ENCODE assay signal across 8 mouse cellular contexts in the genomic region with DNA sequence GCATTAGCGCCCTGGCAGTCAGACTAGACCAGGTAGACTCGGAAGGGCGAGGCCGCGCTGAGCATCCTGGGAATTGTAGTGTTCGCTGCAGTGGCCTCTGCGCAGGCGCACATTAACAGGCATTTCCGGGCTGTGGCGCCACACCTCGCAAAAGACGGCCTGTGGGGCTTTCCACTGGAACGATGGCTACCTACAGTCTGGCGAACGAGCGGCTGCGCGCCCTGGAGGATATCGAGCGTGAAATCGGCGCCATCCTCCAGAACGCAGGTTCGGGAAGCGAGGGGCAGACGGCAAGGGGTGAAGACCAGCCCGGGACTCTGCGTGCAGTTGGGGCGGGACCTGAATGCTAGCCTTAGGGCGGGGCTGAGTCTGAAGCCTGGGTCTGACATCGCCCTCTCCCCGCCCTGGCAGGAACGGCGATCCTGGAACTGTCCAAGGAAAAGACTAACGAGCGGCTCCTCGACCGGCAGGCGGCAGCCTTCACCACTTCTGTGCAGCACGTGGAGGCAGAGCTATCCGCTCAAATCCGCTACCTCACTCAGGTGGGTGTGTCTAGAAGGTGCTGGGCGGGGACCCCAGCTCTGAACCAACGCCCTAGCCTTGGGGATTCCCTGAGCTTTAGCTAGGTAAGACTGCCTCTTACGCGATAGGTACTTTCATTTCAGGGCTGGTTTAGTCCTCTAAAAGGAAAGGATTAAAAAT. TPM values are rescaled to one million over a fixed set of nuclear protein-coding genes. Genes with fewer than 3 reads are reported as not detected.
DNase-seq lines count a peak whose midpoint lies in the region; ATAC-seq and TF ChIP-seq lines count a peak whose summit lies in the region.

A gene (plus strand): TSS at position 123 of the 702 bp plus-strand sequence.

- TF ChIP-seq POLR2A in lung, adult 2 months (IDR thresholded peaks at IDR 0.05; ENCODE audit: borderline replicate concordance, extremely low read depth, low read depth, low read length), result peak; percentile 88; the same call in 1 of the 2 replicates

- H3K27me3 ChIP-seq in forebrain, embryonic 15.5 days, result no peaks in the 10 kb centered on the region

- H3K4me2 ChIP-seq in forebrain, embryonic 15.5 days (replicated peaks), result peak within 1 kb of the TSS; percentile 55

- TF ChIP-seq CTCF in lung, adult 2 months (IDR thresholded peaks at IDR 0.05; ENCODE audit: insufficient read depth, low read length), result peak; percentile 83

- peak within 1 kb of the TSS; percentile 88 for H3K27ac ChIP-seq in ES-E14 (ENCODE audit: insufficient read depth, low read depth, low read length, poor library complexity, severe bottlenecking)
- H3K27ac ChIP-seq in forebrain, embryonic 15.5 days (replicated peaks), result peak within 1 kb of the TSS; percentile 98

- H3K36me3 ChIP-seq in ES-E14 (ENCODE audit: control insufficient read depth, insufficient read depth, low read length, poor library complexity, severe bottlenecking), result peaks cover 9% of the 10 kb centered on the region; the same call in 1 of the 2 replicates
- H3K36me3 ChIP-seq in forebrain, embryonic 15.5 days, result peaks cover 3% of the 10 kb centered on the region; the same call in 1 of the 2 replicates

- peak; percentile 97 for ATAC-seq in forebrain, embryonic 15.5 days (replicated peaks)
- ATAC-seq in neutrophil, adult 5-6 weeks (ENCODE audit: extremely low read depth, insufficient number of reproducible peaks, low FRiP score, poor library complexity, severe bottlenecking), result peak; percentile 85

- peaks cover 3 to 8% of the 10 kb centered on the region in 2 experiments; a peak in 3 of 4 replicates for H3K4me1 ChIP-seq in ES-E14 (ENCODE audit: control insufficient read depth in 2 of 2, insufficient read depth in 2 of 2, low read length in 2 of 2, poor library complexity in 1 of 2)
- H3K4me1 ChIP-seq in forebrain, embryonic 15.5 days, result peaks cover 19% of the 10 kb centered on the region
- no peaks in the 10 kb centered on the region for H3K4me1 ChIP-seq in lung, adult 2 months (ENCODE audit: control insufficient read depth, insufficient read depth, low read length)

- under 1% methylated on average over 46 of the region's 46 CpGs for WGBS in forebrain, embryonic 15.5 days
- under 1% methylated on average over 46 of the region's 46 CpGs for WGBS in lung, adult 2 months

- peak; percentile 96 for DNase-seq in ES-E14 (ENCODE audit: low read depth, low spot score)
- DNase-seq in cerebellum, adult 11-12 months, result peak; percentile 97
- DNase-seq in heart, postnatal 25 days (ENCODE audit: low spot score), result peak; percentile 96
- DNase-seq in layer of hippocampus, adult 18-20 months (ENCODE audit: low spot score in 2 of 2), result peak; percentile 89 to 96
- peak; percentile 97 for DNase-seq in lung, adult 2 months
- peak; percentile 89 to 93 for DNase-seq in thymus, adult 18-20 months

- peak within 1 kb of the TSS; percentile 96 for H3K9ac ChIP-seq in ES-E14 (ENCODE audit: insufficient read depth, low read depth, low read length, poor library complexity, severe bottlenecking)
- peak within 1 kb of the TSS; percentile 88 for H3K9ac ChIP-seq in forebrain, embryonic 15.5 days (replicated peaks)

- H3K9me3 ChIP-seq in ES-E14 (ENCODE audit: control insufficient read depth, insufficient read depth, low read depth, low read length), result no peaks in the 10 kb centered on the region
- H3K9me3 ChIP-seq in forebrain, embryonic 15.5 days, result no peaks in the 10 kb centered on the region

- peak within 1 kb of the TSS; percentile 92 to 99 for H3K4me3 ChIP-seq in ES-E14 (ENCODE audit: insufficient read depth in 1 of 2, low read depth in 1 of 2, low read length in 2 of 2, poor library complexity in 1 of 2, severe bottlenecking in 1 of 2)
- peak within 1 kb of the TSS; percentile 81 for H3K4me3 ChIP-seq in forebrain, embryonic 15.5 days
- H3K4me3 ChIP-seq in lung, adult 2 months (replicated peaks; ENCODE audit: extremely low read depth, low read depth, low read length), result peak within 1 kb of the TSS; percentile 87

- intact Hi-C loops in heart, postnatal 25 days (cut with DNase I), result loop anchor here (2.0 kb wide), 1 partner anchor 55 kb away; no protein-coding TSS in a partner anchor

- in situ Hi-C loops in ES-E14 (cut with MboI; ENCODE audit: low sequenced_read_pairs in 2 of 2, unreplicated experiment in 2 of 2), result no loop called here

TF ChIP-seq in ES-E14, 5 proteins besides CTCF, POLR2A, EP300 and RAD21:
- TF ChIP-seq ZNF384 (IDR thresholded peaks at IDR 0.05; ENCODE audit: low read depth, low read length), result no peak
- no peak for TF ChIP-seq MAFK (IDR thresholded peaks at IDR 0.05; ENCODE audit: insufficient read depth, low read depth, low read length)
- no peak for TF ChIP-seq CHD2 (IDR thresholded peaks at IDR 0.05; ENCODE audit: low read depth, low read length)
- TF ChIP-seq HCFC1 (IDR thresholded peaks at IDR 0.05; ENCODE audit: borderline replicate concordance, insufficient read depth, low read length), result peak; percentile 88
- TF ChIP-seq ZC3H11A (IDR thresholded peaks at IDR 0.05; ENCODE audit: borderline replicate concordance, low read depth, low read length), result peak; percentile 49; the same call in 1 of the 2 replicates

RNA-seq across cellular contexts. Expression of the gene that starts here (rescaled TPM):
- 29.1 and 31.2 TPM in 2 replicates for total RNA-seq in ES-E14 (2012; rRNA removed)
- 40.2 and 45.0 TPM in 2 replicates for polyA plus RNA-seq in forebrain, embryonic 15.5 days (2015; fragmentation: Nextera tagmentation; extraction: Ambion mirVana)
- total RNA-seq in heart, postnatal 25 days (2021), result 1 to 10 TPM; 7.5 to 8.2 TPM
- 10 to 100 TPM; 13.7 to 16.7 TPM for total RNA-seq in layer of hippocampus, adult 18-20 months (2021)
- polyA plus RNA-seq in lung, adult 2 months (2012; rRNA removed), result 21.6 and 26.9 TPM in 2 replicates
- 43.7 and 46.3 TPM in 2 replicates for total RNA-seq in neutrophil, adult 5-6 weeks (2017)

Comparison
In these comparisons a context has a peak if more than half of its experiments do, and no peak if none do; other contexts are left out.
1. Peak in every context shown above with its lines: DNase-seq, ATAC-seq, H3K4me3 ChIP-seq and H3K27ac ChIP-seq.